Mouse (Mus musculus): ENCODE results near the gene Gpat3.

DNA sequence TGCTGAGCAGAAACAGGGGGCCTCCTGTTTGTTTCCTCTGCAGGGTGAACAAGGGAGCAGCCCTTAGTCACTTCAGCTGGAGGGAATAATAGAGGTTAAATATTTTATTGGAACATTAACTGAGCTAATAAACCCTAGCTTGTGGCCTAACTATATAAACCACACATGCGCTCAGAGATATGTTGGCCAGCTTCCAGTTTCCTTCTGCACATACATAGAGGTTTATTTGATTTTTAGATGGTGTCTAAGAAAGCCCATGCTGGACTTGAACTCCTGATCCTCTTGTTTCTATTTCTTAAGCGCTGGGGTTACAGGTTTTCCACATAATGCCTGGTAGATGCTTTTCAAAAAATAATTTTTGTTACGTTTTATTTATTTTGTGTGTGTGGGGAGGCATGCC lies 1.0 kb upstream of the Gpat3 start:
- no peak for TF ChIP-seq CTCF (IDR thresholded peaks at IDR 0.05; ENCODE audit: low read depth, low read length)
- TF ChIP-seq POLR2A (IDR thresholded peaks at IDR 0.05; ENCODE audit: borderline replicate concordance, low read depth, low read length), result no peak
